Mouse (Mus musculus) lung, postnatal 0 days (tissue): ENCODE measurements at regions not wholly inside any gene's neighbourhood (a gene's known extent, or its start where the extent isn't known, plus 50 kb on each side); places are given as distances from the start of the nearest gene placed in this dataset.

ENCODE experiments used
- CTCF ChIP-seq: IDR thresholded peaks from 2 replicates; pipeline ENCODE4 v1.5.1; 2016; ENCODE audit warnings: antibody characterized with exemption, mild to moderate bottlenecking
- EP300 ChIP-seq: IDR thresholded peaks from 2 replicates; pipeline ENCODE4 v1.6.1; 2016; ENCODE audit warnings: antibody characterized with exemption, mild to moderate bottlenecking, control low read depth

GRCm38 (mm10) chr13:15180898-15181297 is 282.1 kb upstream of the Gli3 start:
- TF ChIP-seq CTCF, result no peak
- no peak for TF ChIP-seq EP300
